Mouse (Mus musculus) liver, postnatal 0 days (tissue): Measurements from ENCODE around the gene March6. TPM values are rescaled to one million over a fixed set of nuclear protein-coding genes. Genes with fewer than 3 reads are reported as not detected.

ENCODE experiments used
- ATAC-seq: fragments of 200-750 bp; cut with Nextera tagmentation; 2 replicates; pipeline ENCODE4 v1.8.0; 2017; ENCODE audit warnings: mild to moderate bottlenecking, moderate library complexity
- DNase-seq: peaks from one replicate; pipeline ENCODE4 v3.0.0-alpha.2; 2016
- H3K27ac ChIP-seq: fragments of 300-500 bp; sonication (generic); 2 replicates; pipeline ENCODE4 v1.5.1; 2014; ENCODE audit warnings: antibody characterized with exemption, moderate library complexity, mild to moderate bottlenecking, low read depth
- H3K27me3 ChIP-seq: fragments of 300-500 bp; sonication (generic); 2 replicates; pipeline ENCODE4 v1.6.1; 2014; ENCODE audit warnings: low read length, control low read depth, mixed read lengths; ENCODE audit not compliant: insufficient read depth
- H3K36me3 ChIP-seq: fragments of 300-500 bp; sonication (generic); replicated peaks from 2 replicates; pipeline ENCODE4 v1.6.1; 2014; ENCODE audit warnings: mild to moderate bottlenecking, control low read depth, low read length, moderate library complexity, mixed read lengths; ENCODE audit not compliant: insufficient read depth
- H3K4me1 ChIP-seq: fragments of 300-500 bp; sonication (generic); 2 replicates; pipeline ENCODE4 v1.6.1; 2014; ENCODE audit warnings: antibody characterized with exemption, mild to moderate bottlenecking, control low read depth; ENCODE audit not compliant: insufficient read depth
- H3K4me2 ChIP-seq: fragments of 300-500 bp; sonication (generic); 2 replicates; pipeline ENCODE4 v1.6.1; 2014; ENCODE audit warnings: low read depth, mild to moderate bottlenecking, low read length, moderate library complexity, mixed read lengths
- H3K4me3 ChIP-seq: fragments of 300-500 bp; sonication (generic); 2 replicates; pipeline ENCODE4 v1.5.1; 2014; ENCODE audit warnings: low read depth, low read length
- H3K9ac ChIP-seq: fragments of 300-500 bp; sonication (generic); replicated peaks from 2 replicates; pipeline ENCODE4 v1.6.1; 2014; ENCODE audit warnings: mild to moderate bottlenecking, moderate library complexity
- H3K9me3 ChIP-seq: fragments of 300-500 bp; sonication (generic); 2 replicates; pipeline ENCODE4 v1.6.1; 2016; ENCODE audit warnings: mild to moderate bottlenecking, control low read depth, low read length, mixed read lengths
- CTCF ChIP-seq: sonication (generic); IDR thresholded peaks from 2 replicates; pipeline ENCODE4 v1.5.1; 2016; ENCODE audit warnings: antibody characterized with exemption, low read depth
- EP300 ChIP-seq: IDR thresholded peaks from 2 replicates; pipeline ENCODE4 v1.6.1; 2016; ENCODE audit warnings: antibody characterized with exemption, low read depth, mild to moderate bottlenecking
- WGBS: fragments of 180-500 bp; shearing (Covaris S2); extraction: QIAGEN DNeasy Blood & Tissue Kit; methylation state at CpG from one replicate; pipeline ENCODE4 v1.1.7; 2014; ENCODE audit not compliant: insufficient replicate concordance; 5-methylcytosine and 5-hydroxymethylcytosine counted together
- polyA plus RNA-seq: library from polyadenylated mRNA; unstranded; fragments of >200 nt; fragmentation: Nextera tagmentation; extraction: Ambion mirVana; gene quantifications from 2 replicates; pipeline ENCODE4 v1.2.1, GENCODE M21; 2015

The March6 gene
- polyA plus RNA-seq, 1 experiment from 2014 or later = 17.3 TPM

DNA sequence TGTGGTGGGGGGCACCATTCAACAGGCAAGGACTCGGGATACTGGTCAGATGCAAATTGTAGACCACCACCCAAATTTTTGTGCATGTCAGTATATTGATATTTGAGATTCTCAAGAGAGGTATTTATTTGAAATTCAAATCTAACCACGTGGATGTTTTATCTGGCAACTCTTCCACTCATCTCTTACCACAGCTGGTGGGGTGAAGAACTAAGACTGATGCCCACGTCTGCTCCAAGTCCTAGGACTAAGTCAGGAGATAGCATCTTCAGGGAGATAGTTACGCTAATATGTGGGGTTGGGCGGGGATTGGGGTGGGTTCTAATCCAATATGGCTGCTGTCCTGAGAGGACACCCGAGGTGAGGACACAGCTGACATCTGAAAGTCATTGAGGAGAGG, 118.4 kb downstream of the March6 start:
- H3K27me3 ChIP-seq = no peaks in the 10 kb centered on the region
- DNase-seq (no peak), ATAC-seq (no peak)
- H3K27ac ChIP-seq = no peak overlapping the region
- H3K4me2 ChIP-seq = no peak overlapping the region
- peaks cover 4% of the 10 kb centered on the region for H3K4me1 ChIP-seq
- no peaks in the 10 kb centered on the region for H3K9me3 ChIP-seq
- 60% methylated on average over 6 of the region's 6 CpGs for WGBS
- H3K9ac ChIP-seq = no peak overlapping the region
- H3K4me3 ChIP-seq = no peak overlapping the region
- TF ChIP-seq CTCF (no peak), EP300 (no peak)
- H3K36me3 ChIP-seq = no peaks in the 10 kb centered on the region

DNA sequence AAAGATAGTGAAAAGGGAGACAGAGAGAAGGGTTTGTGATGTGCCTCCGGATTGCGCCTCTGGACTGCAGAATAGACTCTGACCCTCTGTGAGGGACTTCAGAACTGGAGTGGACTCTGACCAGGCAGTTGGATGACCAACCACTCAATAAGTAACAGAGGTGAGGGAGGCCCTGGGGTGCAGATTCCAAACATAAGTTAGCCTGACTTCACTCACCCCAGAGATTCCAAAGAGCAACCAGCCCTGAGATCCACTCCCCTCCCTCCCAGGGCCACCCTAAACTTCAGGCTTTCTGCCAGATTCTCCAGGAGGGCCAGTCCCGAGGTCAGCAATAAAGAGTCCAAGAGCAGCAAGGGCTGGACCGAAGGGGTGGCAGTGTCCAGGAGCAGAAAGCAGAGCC, 123.4 kb downstream of the March6 start:
- Histone ChIP-seq H3K36me3 (no peaks in the 10 kb centered on the region), H3K27ac (peak overlapping the region; percentile 76), H3K4me1 (peaks cover 7% of the 10 kb centered on the region), H3K9me3 (no peaks in the 10 kb centered on the region), H3K27me3 (no peaks in the 10 kb centered on the region), H3K9ac (no peak overlapping the region), H3K4me3 (no peak overlapping the region), H3K4me2 (0 out of 2 replicates have a peak overlapping the region, but pooled peaks have one; percentile 26)
- WGBS = 42% methylated on average over 4 of the region's 4 CpGs
- DNase-seq (peak; percentile 46), ATAC-seq (peak; percentile 91)
- no peak for TF ChIP-seq CTCF
- TF ChIP-seq EP300 = peak; percentile 53; the same call in 1 of the 2 replicates

DNA sequence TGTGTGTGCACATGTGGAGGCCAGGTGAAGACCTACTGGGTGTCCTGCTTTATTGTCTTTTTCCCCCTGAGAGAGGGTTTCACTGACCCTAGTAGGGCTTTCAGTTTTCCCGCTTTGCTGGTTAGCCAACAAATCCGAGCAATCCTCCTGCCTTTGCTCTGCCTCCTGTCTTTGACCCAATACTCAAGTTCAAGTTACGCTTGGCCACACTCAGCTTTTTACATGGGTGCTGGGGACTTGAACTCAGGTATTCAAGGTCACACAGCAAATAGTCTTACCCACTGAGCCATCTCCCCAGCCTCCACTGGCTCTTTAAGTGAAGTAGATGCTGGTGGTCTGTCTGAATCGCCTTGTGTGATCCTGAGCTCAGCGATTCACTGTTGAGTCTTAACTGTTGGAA, 124.0 kb downstream of the March6 start:
- Histone ChIP-seq H3K4me1 (peaks cover 7% of the 10 kb centered on the region), H3K27ac (peak overlapping the region; percentile 76), H3K4me3 (no peak overlapping the region), H3K36me3 (no peaks in the 10 kb centered on the region), H3K4me2 (0 out of 2 replicates have a peak overlapping the region, but pooled peaks have one; percentile 26), H3K9me3 (no peaks in the 10 kb centered on the region), H3K27me3 (no peaks in the 10 kb centered on the region), H3K9ac (no peak overlapping the region)
- ATAC-seq (no peak), DNase-seq (no peak)
- TF ChIP-seq EP300 = no peak
- no peak for TF ChIP-seq CTCF
- WGBS = 68% methylated on average over 5 of the region's 5 CpGs

Other genes with a start within 250 kb of the March6 start
- 1.8 and 1.9 TPM in 2 replicates for gene Ankrd33b, start 163.3 kb downstream of the March6 start, polyA plus RNA-seq
- gene Ropn1l, start 77.3 kb downstream of the March6 start, polyA plus RNA-seq = 7.9 and 9.8 TPM in 2 replicates
- gene Cmbl, start 34.3 kb upstream of the March6 start, polyA plus RNA-seq = 112 and 113 TPM in 2 replicates
- 164 and 168 TPM in 2 replicates for gene Cct5, start 70.8 kb upstream of the March6 start, polyA plus RNA-seq
- 9.3 and 12.1 TPM in 2 replicates for gene Fam173b, start 70.8 kb upstream of the March6 start, polyA plus RNA-seq